Mouse (Mus musculus) cortical plate, adult 2 months (tissue): ENCODE measurements around the gene Slc27a2.

Experiments
- CTCF ChIP-seq: fragments of 200-500 bp; IDR thresholded peaks from 2 replicates; pipeline ENCODE4 v1.5.1; 2011; ENCODE audit warnings: mild to moderate bottlenecking, control low read depth, low read length; ENCODE audit not compliant: insufficient read depth; ENCODE audit errors: extremely low read depth
- POLR2A ChIP-seq: fragments of 200-500 bp; IDR thresholded peaks from 2 replicates; pipeline ENCODE4 v1.6.1; 2011; ENCODE audit warnings: mild to moderate bottlenecking, low read length, control low read depth; ENCODE audit not compliant: insufficient read depth; ENCODE audit errors: extremely low read depth

- no peak for TF ChIP-seq POLR2A
- TF ChIP-seq CTCF: no peak
Measured at GRCm38 (mm10) chr2:126505156-126505555, 47.1 kb upstream of the Slc27a2 start.
